8 mouse cellular contexts compared by ENCODE assay signal in the genomic region with DNA sequence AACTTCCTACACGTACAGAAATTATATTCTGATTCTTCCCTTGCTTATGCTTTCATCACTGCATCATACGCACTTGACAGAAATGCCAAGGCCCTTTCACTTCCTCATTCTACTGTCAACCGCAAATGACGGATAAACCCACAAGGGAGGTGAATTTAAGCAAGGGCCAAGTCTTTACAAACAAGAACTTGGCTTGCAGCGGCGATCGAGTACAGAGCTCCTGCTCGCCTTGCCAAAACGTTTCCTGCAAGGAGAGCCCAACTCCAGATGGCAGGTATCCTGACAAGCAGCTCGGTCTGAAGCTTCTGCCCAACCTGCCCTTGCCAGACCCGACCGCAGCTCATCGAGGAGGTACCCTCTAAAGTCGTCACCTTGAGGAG. TPM values are rescaled to one million over a fixed set of nuclear protein-coding genes. Genes with fewer than 3 reads are reported as not detected.
A peak's percentile ranks its signal among the peaks of the same experiment; 100 is the strongest.
DNase-seq lines count a peak whose midpoint lies in the region; ATAC-seq and TF ChIP-seq lines count a peak whose summit lies in the region.

No protein-coding gene starts in this region.

- H3K4me3 ChIP-seq in lung, adult 2 months (replicated peaks; ENCODE audit: extremely low read depth, low read depth, low read length), result peak overlapping the region; percentile 95
- H3K4me3 ChIP-seq in embryonic facial prominence, embryonic 11.5 days (ENCODE audit: low read depth, low read length), result peak overlapping the region; percentile 73
- peak overlapping the region; percentile 91 for H3K4me3 ChIP-seq in hindbrain, embryonic 15.5 days

- ATAC-seq in embryonic facial prominence, embryonic 11.5 days (replicated peaks; ENCODE audit: insufficient number of reproducible peaks, low FRiP score, low TSS enrichment, low read depth), result no peak
- no peak for ATAC-seq in hindbrain, embryonic 15.5 days (ENCODE audit: low FRiP score, low read depth)
- peak; percentile 11; the same call in 1 of the 2 replicates for ATAC-seq in megakaryocyte-erythroid progenitor cell, adult 5-6 weeks (replicated peaks; ENCODE audit: low FRiP score, low TSS enrichment, poor library complexity, severe bottlenecking)

- peaks cover 12% of the 10 kb centered on the region for H3K4me1 ChIP-seq in lung, adult 2 months (ENCODE audit: control insufficient read depth, insufficient read depth, low read length)
- H3K4me1 ChIP-seq in embryonic facial prominence, embryonic 11.5 days (ENCODE audit: control insufficient read depth, insufficient read depth, low read length), result no peaks in the 10 kb centered on the region
- peaks cover 34% of the 10 kb centered on the region for H3K4me1 ChIP-seq in hindbrain, embryonic 15.5 days (replicated peaks)

- peak overlapping the region; percentile 91 for H3K27ac ChIP-seq in embryonic facial prominence, embryonic 11.5 days (replicated peaks; ENCODE audit: low read depth, low read length)
- H3K27ac ChIP-seq in hindbrain, embryonic 15.5 days (replicated peaks), result peak overlapping the region; percentile 100

- TF ChIP-seq CTCF in lung, adult 2 months (IDR thresholded peaks at IDR 0.05; ENCODE audit: insufficient read depth, low read length), result no peak

- no peaks in the 10 kb centered on the region for H3K9me3 ChIP-seq in embryonic facial prominence, embryonic 11.5 days (replicated peaks; ENCODE audit: control insufficient read depth, low read length)
- H3K9me3 ChIP-seq in hindbrain, embryonic 15.5 days, result no peaks in the 10 kb centered on the region

- no peaks in the 10 kb centered on the region for H3K36me3 ChIP-seq in embryonic facial prominence, embryonic 11.5 days (replicated peaks; ENCODE audit: control insufficient read depth, insufficient read depth, low read depth, low read length)
- H3K36me3 ChIP-seq in hindbrain, embryonic 15.5 days, result peaks cover 2% of the 10 kb centered on the region

- TF ChIP-seq POLR2A in lung, adult 2 months (IDR thresholded peaks at IDR 0.05; ENCODE audit: borderline replicate concordance, extremely low read depth, low read depth, low read length), result no peak

- WGBS in lung, adult 2 months, result under 1% methylated on average over 14 of the region's 14 CpGs
- WGBS in embryonic facial prominence, embryonic 11.5 days, result under 1% methylated on average over 14 of the region's 14 CpGs
- WGBS in hindbrain, embryonic 15.5 days, result 0% methylated on average over 14 of the region's 14 CpGs

- DNase-seq in lung, adult 2 months, result no peak
- no peak for DNase-seq in lung, postnatal 4 days
- DNase-seq in embryonic facial prominence, embryonic 11.5 days (ENCODE audit: low spot score), result no peak
- no peak for DNase-seq in embryo, embryonic 11 days
- DNase-seq in c-Kit-positive CD71-positive TER-119-positive erythroid progenitor cells, embryonic 14.5 days (ENCODE audit: low spot score), result no peak
- no peak for DNase-seq in spleen, adult 12 weeks (ENCODE audit: low spot score)

- H3K27me3 ChIP-seq in embryonic facial prominence, embryonic 11.5 days (ENCODE audit: control insufficient read depth, insufficient read depth, low read length), result no peaks in the 10 kb centered on the region
- H3K27me3 ChIP-seq in hindbrain, embryonic 15.5 days, result no peaks in the 10 kb centered on the region

- peak overlapping the region; percentile 79 for H3K9ac ChIP-seq in embryonic facial prominence, embryonic 11.5 days (replicated peaks; ENCODE audit: low read length)
- H3K9ac ChIP-seq in hindbrain, embryonic 15.5 days, result peak overlapping the region; percentile 86

- H3K4me2 ChIP-seq in embryonic facial prominence, embryonic 11.5 days (ENCODE audit: low read depth, low read length), result peak overlapping the region; percentile 56
- peak overlapping the region; percentile 74 for H3K4me2 ChIP-seq in hindbrain, embryonic 15.5 days

RNA-seq across cellular contexts. Expression of gene Rchy1, which starts 0.6 kb away (rescaled TPM):
- polyA plus RNA-seq in lung, adult 2 months (2012; rRNA removed), result 17.2 and 25.5 TPM in 2 replicates
- 38.2 and 41.5 TPM in 2 replicates for polyA plus RNA-seq in embryonic facial prominence, embryonic 11.5 days (2014; fragmentation: Nextera tagmentation; extraction: Ambion mirVana)
- polyA plus RNA-seq in hindbrain, embryonic 15.5 days (2015; fragmentation: Nextera tagmentation; extraction: Ambion mirVana), result 82.2 and 85.0 TPM in 2 replicates
- 46.6 and 56.5 TPM in 2 replicates for total RNA-seq in megakaryocyte-erythroid progenitor cell, adult 5-6 weeks (2014; fragmentation: Nextera tagmentation)
- 60.0 and 64.2 TPM in 2 replicates for total RNA-seq in megakaryocyte-erythroid progenitor cell, adult 5-6 weeks (2017)

RNA-seq across cellular contexts. Expression of gene Odaph, which starts 25.0 kb away (rescaled TPM):
- polyA plus RNA-seq in lung, adult 2 months (2012; rRNA removed), result not detected in 2 replicates
- polyA plus RNA-seq in embryonic facial prominence, embryonic 11.5 days (2014; fragmentation: Nextera tagmentation; extraction: Ambion mirVana), result not detected in 2 replicates
- polyA plus RNA-seq in hindbrain, embryonic 15.5 days (2015; fragmentation: Nextera tagmentation; extraction: Ambion mirVana), result 0.21 and 0.43 TPM in 2 replicates
- not detected in 2 replicates for total RNA-seq in megakaryocyte-erythroid progenitor cell, adult 5-6 weeks (2014; fragmentation: Nextera tagmentation)
- 1.2 TPM in 1 of 2 replicates, not detected in the other for total RNA-seq in megakaryocyte-erythroid progenitor cell, adult 5-6 weeks (2017)
